Mouse (Mus musculus) lung, postnatal 4 days (tissue): ENCODE measurements around the gene Rnf39.
"Not testable (repeated sequence)": the region's sequence is repeated elsewhere in the genome, so short reads cannot be mapped to it uniquely, and the experiment has no call there.

ENCODE experiments used
- DNase-seq, 2 experiments: peaks; one replicate each; pipeline ENCODE4 v3.0.0; 2021

Rnf39 gene

DNA sequence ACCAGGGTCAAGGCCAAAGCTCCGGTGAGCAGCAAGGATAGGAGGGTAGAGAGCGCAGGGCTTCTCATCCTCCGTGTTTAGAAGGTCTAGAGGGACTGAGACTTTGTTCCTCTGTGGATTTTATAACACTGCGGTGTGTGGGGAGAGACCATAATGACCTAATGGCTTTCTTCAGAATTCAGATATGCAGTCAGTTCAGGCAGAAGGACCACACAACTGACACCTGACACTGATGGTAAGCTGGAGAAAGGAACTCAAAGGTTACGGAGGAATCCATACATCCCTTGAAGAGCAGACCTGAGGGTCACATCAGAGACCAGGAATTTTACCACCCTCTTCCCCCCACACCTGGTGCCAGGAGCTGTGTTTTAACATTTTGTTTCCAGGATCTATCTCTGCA is 46.7 kb downstream of the Rnf39 start, which contains the start of gene H2-M5:
TSS of gene H2-M5 (minus strand) at position 101 of the 400 bp plus-strand sequence.
- no peak for DNase-seq

DNA sequence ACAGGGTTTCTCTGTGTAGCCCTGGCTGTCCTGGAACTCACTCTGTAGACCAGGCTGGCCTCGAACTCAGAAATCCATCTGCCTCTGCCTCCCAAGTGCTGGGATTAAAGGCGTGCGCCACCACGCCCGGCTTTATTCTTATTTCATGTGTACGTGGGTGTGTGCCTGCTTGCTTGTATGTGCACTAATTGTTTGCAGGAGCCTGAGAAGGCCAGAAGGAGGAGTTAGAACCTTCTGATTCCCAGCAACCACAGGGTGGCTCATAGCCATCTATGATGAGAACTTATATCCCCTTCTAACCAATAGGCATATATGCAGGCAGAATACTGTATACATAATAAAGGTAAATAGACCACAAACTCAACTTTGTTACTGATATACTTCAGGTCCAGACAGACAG is 47.9 kb downstream of the Rnf39 start:
- not testable (repeated sequence) for DNase-seq

DNA sequence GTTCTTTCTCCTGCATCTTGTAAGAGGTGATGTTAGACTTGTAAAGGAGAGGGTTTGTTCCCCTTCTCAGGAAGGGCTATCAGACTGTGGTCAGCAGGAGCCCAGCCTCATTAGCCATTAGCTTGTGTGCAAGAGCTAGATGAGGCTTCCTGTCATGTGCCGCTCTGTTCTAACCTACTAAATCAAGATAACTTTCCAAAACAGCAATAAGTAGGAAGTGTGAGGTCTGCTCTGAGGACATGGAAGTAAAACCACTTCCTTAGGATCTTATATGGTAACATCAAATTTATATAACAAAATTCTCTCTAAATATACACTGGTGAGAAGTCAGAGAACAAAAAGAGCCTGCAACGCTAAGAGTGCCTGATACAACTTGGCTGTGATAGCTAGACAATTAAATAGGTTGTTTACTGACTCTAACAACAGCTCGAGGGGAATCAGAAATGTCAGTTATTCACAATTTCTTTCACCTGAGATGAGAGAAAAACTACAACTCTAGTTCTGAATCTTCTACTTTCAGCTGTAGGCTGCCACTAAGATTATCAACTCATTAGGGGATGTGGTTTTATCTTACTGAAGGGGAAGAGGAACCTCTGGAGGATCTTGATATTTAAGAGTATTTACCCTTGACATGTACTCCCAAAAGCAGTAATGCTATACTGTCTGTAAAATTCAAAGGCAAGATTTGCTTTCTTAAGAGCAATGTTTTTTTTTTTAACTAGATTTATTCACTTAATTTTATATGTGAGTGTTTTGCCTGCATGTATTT is 49.8 kb downstream of the Rnf39 start:
- no peak for DNase-seq

DNA sequence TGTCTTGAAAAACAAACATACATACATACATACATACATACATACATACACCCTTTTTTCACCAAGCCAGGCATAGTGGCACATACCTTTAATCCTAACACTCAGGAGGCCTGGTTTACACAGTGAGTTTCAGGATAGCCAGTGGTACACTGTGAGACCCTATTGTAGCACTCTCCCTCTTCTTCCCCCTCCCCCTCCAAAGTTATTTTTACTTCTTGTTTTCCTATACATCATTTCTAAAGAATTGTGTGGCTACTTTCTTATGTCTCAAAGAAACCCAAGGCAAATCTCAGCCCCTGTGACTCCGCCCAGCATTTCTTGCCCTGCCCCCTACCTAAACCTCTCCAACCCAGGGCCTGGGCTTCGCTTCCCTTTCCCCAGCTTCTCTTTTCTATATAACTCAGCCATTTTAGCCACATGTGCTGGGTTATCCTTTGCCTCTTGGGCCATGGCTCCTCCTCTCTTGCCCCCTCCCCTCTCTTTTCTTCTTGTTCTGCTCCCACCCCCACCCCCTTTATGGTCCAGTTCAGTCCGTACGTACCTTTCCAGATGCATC is 51.1 kb downstream of the Rnf39 start:
- no peak for DNase-seq

DNA sequence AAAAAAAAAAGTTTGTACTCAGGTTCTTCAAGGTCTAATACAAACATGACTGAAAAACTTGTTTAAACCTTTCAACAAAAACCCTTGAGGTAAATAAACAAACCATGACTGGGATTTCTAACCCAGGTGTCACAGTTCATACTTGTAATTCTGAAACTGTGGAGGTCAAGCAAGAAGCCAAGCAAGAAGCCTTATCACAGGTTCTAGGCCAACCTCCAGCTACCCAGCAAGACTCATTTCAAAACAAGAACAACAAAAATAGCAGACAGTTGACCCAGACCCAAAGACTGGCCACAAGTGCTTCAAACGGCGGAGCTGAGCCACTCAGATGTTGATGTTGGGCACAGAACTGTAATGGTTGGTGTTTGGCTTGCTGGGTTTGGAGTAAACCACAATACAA is 51.8 kb downstream of the Rnf39 start:
- no peak for DNase-seq

- DNase-seq, result no peak
Observed at GRCm38 (mm10) chr17:36995448-36995847, 52.7 kb downstream of the Rnf39 start.

DNA sequence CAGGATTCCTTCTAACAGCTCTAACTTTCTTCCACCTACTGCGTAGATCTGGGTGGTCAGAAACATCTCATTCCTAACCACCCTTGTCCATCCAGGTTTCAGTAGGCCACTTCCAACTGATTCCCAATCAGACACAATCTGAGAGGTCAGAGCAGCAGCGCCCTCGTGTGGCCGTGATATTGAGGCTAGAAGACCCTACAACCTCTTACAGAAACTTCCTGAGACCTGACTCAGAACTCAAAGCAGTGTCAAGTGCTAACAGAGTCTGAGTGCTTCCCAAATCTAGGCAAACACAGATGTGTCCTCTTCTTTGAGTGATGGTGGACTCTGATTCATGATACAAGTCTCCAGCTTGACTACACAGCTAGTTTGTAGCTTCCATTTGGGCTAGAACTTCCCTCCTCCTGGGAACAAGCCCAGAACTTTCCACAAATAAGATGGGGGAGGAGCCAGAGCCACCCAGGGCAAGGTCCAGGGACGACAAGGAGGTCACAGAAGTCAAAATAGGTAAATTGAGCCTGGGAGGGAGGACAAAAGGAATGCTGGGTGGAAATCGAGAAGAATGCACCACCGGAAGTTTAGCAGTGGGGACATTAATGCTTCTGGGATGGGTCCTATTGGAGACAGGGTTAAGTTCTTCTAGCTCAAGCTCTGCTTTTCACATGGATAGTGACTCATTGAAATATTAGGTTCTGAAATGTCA is 54.5 kb downstream of the Rnf39 start:
- DNase-seq, result peak; percentile 78 to 86
